Mouse (Mus musculus): ENCODE results near the gene Gdi2.

The Gdi2 gene

GRCm38 (mm10) chr13:3547856-3548255 lies 10.0 kb downstream of the Gdi2 start:
- no peak for DNase-seq

GRCm38 (mm10) chr13:3563130-3563529 lies 25.3 kb downstream of the Gdi2 start:
- no peak for DNase-seq

- DNase-seq, result no peak
Measured at GRCm38 (mm10) chr13:3563953-3564352, 26.1 kb downstream of the Gdi2 start.

GRCm38 (mm10) chr13:3590789-3591188 lies 52.9 kb downstream of the Gdi2 start:
- DNase-seq, result no peak

- DNase-seq, result no peak
Measured at GRCm38 (mm10) chr13:3594311-3594710, 56.4 kb downstream of the Gdi2 start.

GRCm38 (mm10) chr13:3596232-3596631 lies 58.4 kb downstream of the Gdi2 start:
- DNase-seq, result no peak

GRCm38 (mm10) chr13:3609780-3610117 lies 71.9 kb downstream of the Gdi2 start:
- DNase-seq, result no peak

- peak; percentile 12 to 47 for DNase-seq
Measured at GRCm38 (mm10) chr13:3610118-3610794, 72.4 kb downstream of the Gdi2 start.

GRCm38 (mm10) chr13:3610795-3611438 lies 73.1 kb downstream of the Gdi2 start, which contains the start of gene Fam208b:
Gene Fam208b, minus strand, starts transcription at chr13:3611108.
- peak; percentile 95 to 97 for DNase-seq
